Mouse (Mus musculus) layer of hippocampus, adult 2 months (tissue): ENCODE results near the gene Atrn. TPM values are rescaled to one million over a fixed set of nuclear protein-coding genes. Genes with fewer than 3 reads are reported as not detected.

ENCODE experiments used
- DNase-seq, 2 experiments: peaks; one replicate each; pipeline ENCODE4 v3.0.0; 2022; ENCODE audit warnings: low spot score in 2 of 2
- H3K27ac ChIP-seq: fragments of 200-600 bp; 2 replicates; pipeline ENCODE4 v1.8.1; 2022
- H3K4me3 ChIP-seq: fragments of 200-600 bp; 2 replicates; pipeline ENCODE4 v1.8.1; 2022; ENCODE audit warnings: mild to moderate bottlenecking
- CTCF ChIP-seq: fragments of 200-600 bp; conservative IDR thresholded peaks from 2 replicates; pipeline ENCODE4 v1.8.1; 2022; ENCODE audit warnings: antibody characterized with exemption, mild to moderate bottlenecking, moderate library complexity
- long read RNA-seq, 2 experiments: library from polyadenylated mRNA; stranded (forward); transcript quantifications; one replicate each; pipeline ENCODE4 v2.0.0; 2021; ENCODE audit warnings: borderline mapping rate in 2 of 2
- total RNA-seq, 2 experiments: library from RNA; stranded (reverse); gene quantifications; 2 replicates each; pipeline ENCODE4 v1.2.3; 2021

Gene Atrn
- 100 to 1,000 TPM; 111 to 113 TPM for total RNA-seq
- long read RNA-seq, experiment 1, full-length matches to known transcripts = 18 of 100 reads
- long read RNA-seq, experiment 1, partial matches to known transcripts = 76 of 100 reads
- long read RNA-seq, experiment 1, other reads (novel, unspliced or antisense) = 6 of 100 reads
- long read RNA-seq, experiment 2, full-length matches to known transcripts = 18 of 114 reads
- long read RNA-seq, experiment 2, partial matches to known transcripts = 93 of 114 reads
- long read RNA-seq, experiment 2, other reads (novel, unspliced or antisense) = 3 of 114 reads

- TF ChIP-seq CTCF = no peak
- peak; percentile 91 to 93 for DNase-seq
- peak within 1 kb of the TSS; percentile 93 for H3K27ac ChIP-seq
Observed at GRCm38 (mm10) chr2:130905751-130906583, at the start of gene Atrn, which contains the start of gene 4930402H24Rik. Gene Atrn, plus strand, starts transcription at chr2:130906495. Gene 4930402H24Rik, minus strand, starts transcription at chr2:130906406.

GRCm38 (mm10) chr2:130862091-130862490, 44.2 kb upstream of the Atrn start:
- Histone ChIP-seq H3K4me3 (no peak overlapping the region), H3K27ac (no peak overlapping the region)
- TF ChIP-seq CTCF = no peak
- no peak for DNase-seq

More at GRCm38 (mm10) chr2:130905751-130906583, at the start of gene Atrn, which contains the start of gene 4930402H24Rik:
- peak within 1 kb of the TSS; percentile 93 for H3K4me3 ChIP-seq

DNA sequence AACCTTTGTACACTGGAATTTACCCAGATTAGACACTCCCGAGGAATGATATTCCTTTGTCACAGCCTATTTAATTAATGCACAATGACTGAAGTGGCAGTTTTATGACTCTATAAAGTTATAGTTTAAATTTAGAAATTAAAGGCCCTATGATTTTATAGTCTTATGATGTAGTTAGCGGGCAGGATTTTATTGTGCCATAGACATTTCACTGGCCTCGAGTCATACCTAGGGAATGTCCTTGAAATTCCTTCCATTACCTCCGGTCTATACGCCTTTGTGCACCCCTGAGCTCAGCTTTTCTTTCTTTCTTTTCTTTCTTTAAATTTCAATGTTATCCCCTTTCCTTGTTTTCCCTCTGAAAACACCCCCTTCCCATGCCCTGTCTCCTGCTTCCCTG, 35.4 kb upstream of the Atrn start:
- no peak overlapping the region for H3K27ac ChIP-seq
- no peak for DNase-seq
- H3K4me3 ChIP-seq = no peak overlapping the region
- TF ChIP-seq CTCF = no peak

GRCm38 (mm10) chr2:130877376-130877775, 28.9 kb upstream of the Atrn start:
- TF ChIP-seq CTCF = no peak
- DNase-seq = peak in 1 of 2 experiments; percentile 21
- H3K4me3 ChIP-seq = no peak overlapping the region
- H3K27ac ChIP-seq = no peak overlapping the region

- Histone ChIP-seq H3K4me3 (no peak overlapping the region), H3K27ac (no peak overlapping the region)
- no peak for DNase-seq
- TF ChIP-seq CTCF = no peak
Observed at GRCm38 (mm10) chr2:130886983-130887382, 19.3 kb upstream of the Atrn start.

- Histone ChIP-seq H3K27ac (no peak overlapping the region), H3K4me3 (no peak overlapping the region)
- no peak for TF ChIP-seq CTCF
- DNase-seq = no peak
Observed at GRCm38 (mm10) chr2:130887456-130887855, 18.8 kb upstream of the Atrn start.

- DNase-seq = no peak
- Histone ChIP-seq H3K27ac (no peak overlapping the region), H3K4me3 (no peak overlapping the region)
- no peak for TF ChIP-seq CTCF
Observed at GRCm38 (mm10) chr2:130896944-130897343, 9.4 kb upstream of the Atrn start.

GRCm38 (mm10) chr2:130897856-130898255, 8.4 kb upstream of the Atrn start:
- no peak overlapping the region for H3K4me3 ChIP-seq
- no peak for DNase-seq
- no peak overlapping the region for H3K27ac ChIP-seq
- no peak for TF ChIP-seq CTCF

DNA sequence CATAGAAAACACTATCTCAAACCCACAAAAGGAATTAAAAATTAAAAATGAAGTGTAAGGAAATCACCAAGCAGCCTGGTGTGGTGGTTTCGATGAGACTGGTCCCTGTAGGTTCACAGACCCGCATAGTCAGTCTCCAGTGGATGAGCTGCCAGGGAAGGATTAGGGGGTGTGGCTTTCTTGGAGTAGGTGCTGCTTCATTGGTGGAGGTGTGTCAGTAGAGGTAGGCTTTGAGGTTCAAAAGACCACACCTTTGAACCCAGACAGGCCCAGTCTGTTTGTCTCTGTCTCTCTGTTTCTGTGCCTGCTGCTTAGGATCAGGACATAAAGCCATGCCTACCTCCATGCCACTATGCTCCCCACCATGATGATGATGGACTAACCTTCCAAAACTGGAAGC, 7.5 kb upstream of the Atrn start:
- H3K4me3 ChIP-seq = no peak overlapping the region
- TF ChIP-seq CTCF = no peak
- no peak for DNase-seq
- no peak overlapping the region for H3K27ac ChIP-seq

GRCm38 (mm10) chr2:130906584-130907315, 455 bp downstream of the Atrn start:
- H3K4me3 ChIP-seq = peak overlapping the region; percentile 93
- peak overlapping the region; percentile 93 for H3K27ac ChIP-seq
- DNase-seq = no peak
- TF ChIP-seq CTCF = no peak

DNA sequence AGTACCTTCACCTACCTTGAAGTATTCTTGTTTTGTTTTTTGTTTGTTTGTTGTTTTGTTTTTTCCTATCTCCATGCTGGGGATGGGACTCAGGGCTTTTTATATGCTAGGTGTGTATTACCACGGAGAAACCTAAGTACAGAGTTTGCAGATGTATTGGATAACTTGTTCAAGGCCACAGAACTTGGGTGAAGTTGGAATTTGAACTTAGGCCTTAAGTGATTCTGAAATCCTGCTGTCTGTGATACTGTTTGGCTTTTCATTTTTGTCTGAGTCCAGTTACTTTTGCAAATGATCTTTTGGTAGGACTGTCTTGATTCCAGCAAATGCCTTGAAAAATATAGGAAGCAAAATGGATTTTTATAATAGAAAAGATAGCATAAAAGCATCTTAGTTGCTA, 5.4 kb downstream of the Atrn start:
- DNase-seq = no peak
- TF ChIP-seq CTCF = no peak

DNA sequence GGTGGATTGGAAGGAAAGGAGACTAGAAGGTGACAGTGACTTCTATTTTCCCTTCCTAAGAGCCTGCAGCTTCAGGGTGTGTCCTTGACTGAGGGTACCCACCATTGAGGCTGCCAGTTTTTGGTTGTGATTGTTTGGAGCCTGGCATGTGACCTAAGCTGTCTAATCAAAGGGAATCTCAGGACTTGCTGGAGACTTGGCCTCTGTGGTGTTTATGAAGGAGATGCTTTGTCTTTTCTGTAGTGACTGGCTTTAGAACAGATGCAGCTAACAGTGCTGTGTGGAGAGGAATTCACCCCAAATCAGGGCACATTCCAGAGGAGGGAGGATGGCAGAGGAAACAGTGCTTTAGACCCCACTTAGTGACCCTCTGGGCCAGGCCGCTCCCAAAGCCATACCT, 8.6 kb downstream of the Atrn start:
- TF ChIP-seq CTCF = no peak
- peak overlapping the region; percentile 60 for H3K27ac ChIP-seq
- no peak for DNase-seq

More for the DNA sequence above, 5.4 kb downstream of the Atrn start:
- Histone ChIP-seq H3K27ac (no peak overlapping the region), H3K4me3 (no peak overlapping the region)

More for the DNA sequence above, 8.6 kb downstream of the Atrn start:
- H3K4me3 ChIP-seq = no peak overlapping the region
